Mouse (Mus musculus): ENCODE measurements around the gene Brsk2.

The Brsk2 gene

DNA sequence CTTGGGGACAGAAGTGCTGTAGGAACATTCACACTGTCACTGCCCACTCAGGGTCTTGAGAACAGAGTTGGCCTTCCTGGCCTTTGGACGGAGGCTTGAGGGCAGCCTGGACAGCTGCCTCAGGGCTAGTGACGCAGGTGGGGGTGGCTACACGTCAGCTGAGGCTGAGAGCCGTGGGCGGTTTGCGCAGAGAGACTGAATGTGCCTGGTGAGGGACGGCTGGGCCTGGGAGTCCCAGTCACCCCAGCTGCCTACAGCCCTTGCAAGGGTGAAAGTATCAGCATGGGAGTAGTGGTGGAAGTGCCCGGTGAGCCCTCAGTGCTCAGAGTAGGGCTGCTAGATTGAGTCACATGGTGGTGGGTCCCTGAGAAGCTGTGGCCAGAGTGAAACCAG, 6.6 kb downstream of the Brsk2 start:
- DNase-seq, result no peak

DNA sequence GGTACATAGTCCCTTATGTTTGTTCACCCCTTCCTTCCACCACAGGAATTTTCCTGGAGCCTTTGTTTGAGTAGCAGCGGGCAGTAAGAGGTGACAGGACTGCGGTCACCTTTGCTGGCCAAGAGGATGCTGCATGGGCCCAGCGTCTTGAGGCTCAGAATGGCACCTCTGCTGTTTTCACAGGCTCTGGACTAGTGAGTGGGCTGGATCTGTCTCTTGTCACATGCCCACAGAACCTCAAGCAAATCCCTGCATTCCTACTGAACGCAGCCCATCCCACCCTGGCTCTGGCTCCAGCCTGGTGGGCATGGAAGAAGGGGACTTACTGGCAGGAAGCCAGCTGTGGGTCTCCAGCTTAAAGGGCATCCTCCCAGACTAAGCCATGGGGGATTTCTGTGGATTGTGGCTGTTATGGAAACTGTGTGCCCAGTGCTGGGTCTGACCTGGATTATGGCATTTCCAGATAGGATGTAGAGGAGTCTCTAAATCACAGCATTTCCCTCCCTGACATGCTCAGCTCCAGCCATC, 8.0 kb downstream of the Brsk2 start:
- no peak for DNase-seq

DNA sequence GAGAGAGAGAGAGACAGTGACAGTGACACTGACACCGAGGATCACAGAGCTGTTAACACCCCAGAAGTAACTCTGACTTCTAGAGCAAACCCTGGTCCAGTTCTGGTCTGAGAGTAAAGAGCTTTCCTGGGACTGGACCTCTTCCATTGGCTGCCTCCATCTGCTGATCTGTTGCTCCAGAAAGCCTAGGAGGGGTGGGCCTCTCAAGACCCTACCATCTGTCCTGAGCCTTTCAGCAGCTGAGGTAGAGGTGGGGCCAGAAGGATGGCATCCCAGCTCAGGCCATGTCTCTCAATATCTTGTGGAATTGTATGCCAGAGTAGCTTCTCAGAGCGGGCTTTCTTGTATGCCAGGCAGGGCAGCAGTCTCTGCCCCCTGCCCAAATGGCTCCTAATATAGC, 8.7 kb downstream of the Brsk2 start:
- DNase-seq, result no peak

DNA sequence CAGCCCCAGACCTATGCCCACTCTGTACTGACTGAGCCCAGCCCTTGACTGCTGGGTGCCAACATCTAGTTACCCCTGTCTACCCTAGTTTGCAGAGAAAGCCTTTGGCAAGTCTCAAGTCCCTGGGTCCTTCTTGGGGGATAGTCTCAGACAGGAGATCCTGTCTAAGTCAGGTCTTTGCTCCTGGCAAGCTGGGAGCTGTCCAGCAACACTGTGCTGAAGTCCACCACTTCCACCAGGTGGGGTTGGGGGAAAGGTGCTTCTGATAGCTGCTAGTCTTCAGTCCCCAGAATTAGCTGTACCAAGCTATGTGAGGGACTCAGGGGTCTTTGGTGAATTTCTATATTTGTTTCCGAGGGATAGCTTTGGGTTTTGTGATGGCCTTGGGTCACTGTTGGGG, 9.6 kb downstream of the Brsk2 start:
- no peak for DNase-seq

DNA sequence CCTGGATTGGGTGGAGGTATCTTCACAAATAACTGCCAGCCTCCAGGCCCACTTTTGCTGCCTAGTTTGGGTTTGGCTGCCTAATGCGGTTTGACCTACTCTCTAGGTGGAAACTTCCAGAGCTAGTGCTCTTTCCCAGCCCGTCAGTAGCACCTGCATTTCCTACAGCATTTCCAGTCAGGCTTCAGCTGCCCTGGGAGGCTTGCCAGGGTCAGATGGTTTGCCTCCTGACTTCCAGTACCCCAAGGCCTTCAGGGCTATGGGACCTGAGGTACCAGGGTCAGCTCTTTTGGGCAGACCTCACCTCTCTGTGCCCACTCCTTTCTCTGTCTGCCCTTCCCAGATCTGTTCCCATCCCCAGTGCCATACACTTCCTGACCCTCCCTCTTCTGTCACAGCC, 11.4 kb downstream of the Brsk2 start:
- no peak for DNase-seq

DNA sequence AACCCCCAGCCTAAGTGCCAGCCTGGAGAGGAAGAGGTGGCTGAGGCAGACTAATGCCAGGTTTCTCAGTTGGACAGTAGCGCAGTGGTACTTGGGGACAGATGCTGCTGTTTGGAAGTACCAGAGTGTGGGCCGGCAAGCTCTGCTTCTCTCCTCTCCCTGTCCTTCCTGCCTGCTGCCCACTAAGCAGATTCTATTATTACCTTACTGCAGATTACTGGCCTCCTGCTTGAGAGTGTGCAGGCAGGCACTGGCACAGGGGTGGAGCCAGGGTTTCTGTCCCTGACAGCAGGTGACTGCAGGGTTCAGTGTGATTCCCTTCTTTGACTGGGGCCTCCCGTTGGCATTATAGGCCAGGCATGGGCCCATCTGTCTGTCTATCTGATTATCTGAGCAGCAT, 11.9 kb downstream of the Brsk2 start:
- DNase-seq, result no peak

DNA sequence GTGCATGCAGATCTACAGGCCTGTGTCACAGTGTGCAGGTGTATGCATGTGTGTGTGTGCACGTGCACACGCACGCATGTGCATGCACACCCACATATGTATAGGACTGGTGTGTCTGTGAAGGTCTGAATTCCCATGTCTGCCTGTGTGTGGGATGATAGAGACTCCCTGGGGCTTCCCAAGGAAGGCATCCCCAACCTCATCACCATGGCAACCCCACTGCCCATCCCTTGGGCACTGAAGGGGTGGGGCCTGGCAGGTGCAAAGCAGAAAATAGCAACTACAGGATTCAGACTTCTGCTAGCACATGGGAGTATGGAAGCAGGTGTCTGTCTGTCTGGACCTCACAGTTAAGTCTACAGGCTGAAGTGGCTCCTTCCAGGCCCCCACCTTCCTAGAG, 13.0 kb downstream of the Brsk2 start:
- no peak for DNase-seq

DNA sequence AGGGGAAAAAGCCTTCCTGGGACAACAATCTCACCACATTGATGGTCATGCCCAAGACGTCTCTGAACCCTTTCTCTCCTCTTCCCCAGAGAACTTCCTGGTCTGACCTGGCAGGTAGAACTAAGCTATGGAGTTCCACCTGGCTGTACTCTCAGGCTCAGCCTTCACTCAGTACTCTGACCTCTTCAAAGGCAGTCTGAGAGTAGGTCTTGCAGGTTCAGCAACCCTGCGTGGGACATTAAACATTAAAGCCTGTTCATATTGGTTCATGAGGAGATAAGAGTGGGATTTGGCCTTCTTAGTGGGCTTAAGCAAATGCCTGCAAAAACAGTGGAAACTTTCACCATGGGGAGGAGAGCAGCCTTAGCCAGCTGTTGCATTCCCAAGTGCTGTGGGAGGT, 16.7 kb downstream of the Brsk2 start:
- DNase-seq, result no peak

DNA sequence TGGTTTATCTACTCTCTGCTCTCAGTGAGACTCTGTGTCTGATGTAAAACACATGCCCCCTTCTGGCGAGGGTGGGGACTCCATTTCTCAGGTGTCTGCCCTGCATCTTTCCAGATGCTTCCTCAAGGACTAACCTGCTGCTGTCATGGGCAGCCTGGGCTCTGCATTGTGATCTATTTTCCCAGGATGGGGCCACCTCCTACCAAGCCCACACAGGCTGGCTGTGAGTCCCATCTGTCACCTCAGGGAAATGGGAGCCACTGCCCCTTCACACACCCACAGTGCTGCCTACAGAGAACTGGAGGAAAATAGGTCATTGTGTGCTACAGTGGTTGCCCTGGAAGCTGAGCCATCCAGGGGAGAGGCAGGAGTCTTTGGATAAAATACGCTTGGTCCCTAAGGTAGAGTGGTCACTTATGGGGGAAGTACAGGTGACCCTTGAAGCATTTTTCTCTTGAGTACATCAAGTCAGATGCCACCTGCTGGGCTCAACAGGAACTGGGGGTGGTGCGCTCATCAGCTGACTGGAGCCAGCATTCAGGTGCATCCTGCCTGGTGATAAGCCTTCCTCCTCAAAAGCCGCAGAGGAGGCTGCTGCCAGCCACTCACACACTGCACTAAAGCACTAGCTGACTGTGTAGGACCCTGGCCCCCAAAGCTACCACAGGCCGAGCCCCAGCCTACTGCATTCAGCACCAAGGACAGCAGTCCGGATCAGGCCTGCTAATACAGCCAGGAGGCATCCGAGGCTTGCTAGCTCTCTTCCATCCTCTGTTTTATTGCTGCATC, 23.5 kb downstream of the Brsk2 start:
- DNase-seq, result peak; percentile 48

DNA sequence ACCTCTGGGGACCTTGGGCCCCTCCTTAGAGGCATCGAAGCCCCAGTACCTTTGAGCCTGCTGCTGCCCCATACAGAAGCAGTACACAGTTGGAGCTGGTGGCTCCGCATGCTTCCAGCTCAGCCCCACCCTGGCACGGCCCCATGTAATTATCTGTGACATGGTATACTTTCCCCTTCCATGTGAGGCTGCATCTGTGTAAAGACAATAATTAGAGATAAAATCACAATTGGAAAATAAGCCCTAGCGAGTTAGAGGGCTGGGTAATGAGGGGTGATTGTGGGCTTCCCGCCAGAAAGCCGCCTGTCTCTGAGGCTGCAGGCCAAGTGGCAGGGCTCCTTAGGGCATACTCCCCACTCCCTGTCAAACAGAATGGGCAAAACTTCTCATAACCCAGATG, 28.5 kb downstream of the Brsk2 start:
- DNase-seq, result no peak

DNA sequence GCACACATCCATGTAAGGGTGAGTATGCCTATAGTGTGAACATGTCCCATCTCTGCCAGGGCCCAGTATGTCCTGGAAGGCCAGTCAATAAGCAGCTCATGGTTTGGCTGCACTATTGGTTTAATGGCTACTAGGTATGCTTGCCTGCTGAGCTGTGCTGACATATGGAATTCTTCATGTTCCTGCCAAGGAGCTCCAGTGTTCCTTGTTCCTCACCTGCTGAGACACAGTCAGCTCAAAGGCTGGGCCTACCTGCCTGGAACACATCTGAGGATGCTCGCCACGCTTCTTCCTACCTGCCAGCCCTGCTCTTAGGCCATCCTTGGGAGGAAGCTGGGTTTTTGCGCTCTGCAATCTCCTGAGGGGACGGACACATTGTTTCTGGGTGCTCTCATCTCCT, 29.7 kb downstream of the Brsk2 start:
- DNase-seq, result no peak

DNA sequence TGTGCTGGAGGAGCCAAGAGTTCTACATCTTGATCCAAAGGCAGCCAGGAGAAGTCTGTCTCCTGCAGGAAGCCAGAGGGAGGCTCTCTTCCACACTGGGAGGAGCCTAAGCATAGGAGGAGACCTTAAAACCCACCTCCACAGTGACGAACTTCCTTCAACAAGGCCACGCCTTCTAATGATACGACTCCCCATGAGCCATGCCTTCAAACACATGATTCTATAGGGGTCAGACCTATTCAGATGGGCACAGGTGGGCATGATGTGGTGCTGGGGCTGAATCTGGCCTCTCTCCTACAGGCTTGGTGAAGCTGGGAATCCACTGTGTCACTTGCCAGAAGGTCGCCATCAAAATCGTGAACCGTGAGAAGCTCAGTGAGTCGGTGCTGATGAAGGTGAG, 31.7 kb downstream of the Brsk2 start:
- no peak for DNase-seq

DNA sequence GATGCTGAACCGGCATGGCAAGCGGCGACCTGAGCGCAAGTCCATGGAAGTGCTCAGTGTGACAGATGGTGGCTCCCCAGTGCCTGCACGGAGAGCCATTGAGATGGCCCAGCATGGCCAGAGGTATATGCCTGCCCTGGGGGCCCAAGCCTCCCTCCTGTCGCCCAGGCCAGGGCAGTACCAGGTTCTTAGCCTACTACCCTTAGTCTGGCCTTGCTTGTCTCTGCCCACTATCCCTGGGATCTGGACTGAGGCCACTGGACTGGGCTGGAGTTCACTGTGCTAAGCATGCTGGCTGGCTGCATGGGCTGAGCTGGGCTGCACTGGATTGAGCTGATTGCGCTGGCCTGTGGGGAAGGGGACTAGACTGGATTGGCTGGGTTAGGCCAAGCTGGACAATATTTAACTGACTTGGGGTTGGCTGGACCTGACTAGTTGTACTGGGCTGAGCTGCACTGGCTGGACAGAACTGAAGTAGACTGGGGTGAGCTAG, 38.8 kb downstream of the Brsk2 start:
- DNase-seq, result no peak

DNA sequence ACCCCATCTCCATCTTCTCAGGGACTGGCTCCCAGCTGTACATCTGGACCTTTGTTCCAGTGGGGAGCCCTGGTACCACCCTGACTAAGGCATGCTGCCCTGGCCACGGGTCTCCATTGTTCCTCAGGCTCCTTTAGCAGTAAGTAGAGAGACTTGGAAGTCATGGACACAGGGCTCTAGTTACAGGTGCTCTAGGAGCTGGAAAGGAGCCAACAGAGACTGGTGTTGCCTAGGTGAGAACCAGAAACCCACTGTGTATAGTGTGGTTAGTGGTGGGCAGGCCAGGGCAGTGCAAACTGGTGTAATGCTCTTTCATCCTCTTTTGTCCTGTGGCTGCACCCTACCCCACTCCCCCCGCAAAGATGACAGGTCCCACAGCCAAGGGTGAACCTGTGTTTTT, 41.6 kb downstream of the Brsk2 start:
- DNase-seq, result no peak

DNA sequence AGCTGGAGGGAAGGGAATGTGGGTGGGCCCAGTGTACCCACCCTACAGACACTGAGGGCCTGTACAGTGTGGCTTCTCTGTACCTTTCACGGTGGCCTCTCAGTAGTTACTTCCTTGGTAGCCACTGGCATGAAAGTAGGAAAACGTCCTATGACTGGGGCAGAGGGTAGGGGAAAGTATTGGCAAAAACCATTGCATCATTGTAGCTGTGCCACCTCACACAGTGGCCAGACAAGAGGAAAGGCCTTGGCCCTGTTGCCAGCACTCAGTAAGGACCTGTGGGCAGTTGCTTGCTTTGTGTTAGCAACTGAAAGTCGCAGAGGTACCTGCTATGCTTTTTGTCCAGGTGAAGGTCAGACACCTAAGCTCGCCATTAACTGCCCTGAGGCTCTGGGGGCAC, 44.6 kb downstream of the Brsk2 start:
- DNase-seq, result no peak

DNA sequence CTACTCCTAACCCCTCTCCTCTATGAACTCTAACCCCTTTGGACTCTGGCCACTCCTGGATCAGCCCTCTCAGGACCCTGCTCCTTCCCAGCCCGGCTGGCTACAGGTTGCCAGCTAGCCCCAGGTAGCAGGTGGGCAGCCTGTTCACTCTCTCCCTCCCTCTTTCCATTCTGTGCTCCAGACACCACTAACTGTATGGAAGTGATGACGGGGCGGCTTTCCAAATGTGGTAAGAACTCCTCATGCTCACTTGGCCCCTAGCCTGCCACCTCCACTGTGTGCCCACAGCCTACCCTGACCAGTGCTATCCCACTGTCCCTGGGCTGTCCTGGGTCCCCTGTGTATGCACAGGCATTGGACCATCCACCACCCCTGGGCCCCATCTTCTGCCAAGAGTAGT, 51.1 kb downstream of the Brsk2 start:
- DNase-seq, result no peak

DNA sequence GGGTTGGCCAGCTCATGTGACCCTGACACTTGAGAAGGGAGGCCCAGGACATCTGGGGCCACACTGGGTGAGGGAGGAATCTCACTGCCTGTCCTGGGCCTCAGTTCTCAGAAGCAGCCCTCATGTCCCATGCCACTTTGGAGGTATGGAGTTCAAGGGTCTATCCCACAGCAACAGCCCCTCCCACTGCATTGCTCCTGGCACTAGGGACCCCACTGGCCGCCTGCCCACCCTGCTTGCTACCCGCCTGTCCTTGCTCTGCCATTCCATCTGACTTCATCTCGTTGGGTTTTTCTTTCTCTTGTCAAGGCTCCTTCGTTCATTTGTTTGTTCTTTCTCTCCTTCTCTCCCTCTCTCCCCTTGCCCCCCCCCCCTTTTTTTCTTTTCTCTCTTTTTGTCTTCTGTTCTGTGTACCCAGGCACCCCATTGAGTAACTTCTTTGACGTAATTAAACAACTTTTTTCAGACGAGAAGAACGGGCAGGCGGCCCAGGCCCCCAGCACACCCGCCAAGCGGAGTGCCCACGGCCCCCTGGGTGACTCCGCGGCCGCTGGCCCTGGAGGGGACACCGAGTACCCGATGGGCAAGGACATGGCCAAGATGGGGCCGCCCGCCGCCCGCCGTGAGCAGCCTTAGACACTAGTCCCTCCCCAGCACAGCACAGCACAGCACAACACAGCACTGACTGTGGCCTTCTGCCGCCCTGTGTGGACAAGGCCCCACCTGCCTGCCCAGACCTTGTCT, 52.2 kb downstream of the Brsk2 start:
- peak; percentile 36 for DNase-seq

DNA sequence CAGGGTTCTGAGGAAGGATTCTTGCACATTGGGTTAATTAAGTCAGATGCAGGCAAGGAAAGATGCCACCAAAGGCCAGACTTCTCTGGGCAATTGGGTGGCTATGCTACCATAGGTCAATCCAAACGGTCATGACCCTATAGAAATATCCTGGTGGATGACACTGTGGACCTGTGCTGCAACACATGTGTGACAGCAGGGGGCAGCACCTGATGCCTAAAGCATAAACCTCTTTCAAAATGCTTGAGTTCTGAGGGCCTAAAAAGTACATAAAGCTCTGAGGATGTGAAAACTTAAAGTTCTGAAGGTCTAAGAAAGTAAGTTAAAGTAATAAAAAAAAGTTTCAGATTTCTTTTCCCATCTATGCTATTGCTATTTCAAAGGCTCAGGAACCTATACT, 67.0 kb downstream of the Brsk2 start:
- DNase-seq, result peak; percentile 40

DNA sequence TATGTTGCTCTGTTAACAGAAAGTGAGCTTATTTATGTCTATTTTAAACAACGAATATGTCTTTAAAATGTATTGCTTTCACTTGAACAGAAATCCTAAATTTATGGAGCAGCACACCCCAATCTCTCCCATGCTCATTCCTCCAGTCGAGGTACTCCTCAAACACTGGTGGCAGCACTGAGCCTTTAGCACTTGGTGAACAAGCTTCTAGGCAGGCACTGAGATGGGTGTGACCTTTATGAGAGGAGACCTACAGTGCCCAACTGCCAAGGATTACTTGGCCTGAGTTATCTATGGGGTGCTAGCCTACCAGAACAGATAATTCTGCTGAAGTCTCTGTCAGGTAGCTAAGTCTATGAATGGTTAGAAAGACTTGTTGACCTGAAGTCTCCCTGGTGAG, 70.1 kb downstream of the Brsk2 start:
- no peak for DNase-seq

DNA sequence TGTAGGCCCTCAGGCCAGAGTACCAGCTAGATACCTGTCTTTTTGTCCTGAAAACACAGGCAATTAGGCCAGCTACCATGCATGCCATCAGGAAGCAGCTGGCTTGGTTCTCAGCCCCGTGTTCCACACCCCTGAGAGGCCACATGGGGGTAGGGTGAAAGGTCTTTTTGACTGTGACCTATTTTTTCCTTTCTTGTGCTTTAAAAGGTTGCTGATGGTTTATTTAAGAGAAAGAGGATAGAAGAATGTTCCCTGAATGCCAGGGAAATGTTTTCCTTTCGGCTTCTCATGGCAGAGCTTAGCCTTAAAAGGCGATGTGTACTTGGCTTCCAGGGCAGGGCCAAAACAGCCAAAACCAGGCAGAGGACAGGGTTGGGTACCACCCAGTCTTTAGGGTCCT, 71.3 kb downstream of the Brsk2 start:
- no peak for DNase-seq

DNA sequence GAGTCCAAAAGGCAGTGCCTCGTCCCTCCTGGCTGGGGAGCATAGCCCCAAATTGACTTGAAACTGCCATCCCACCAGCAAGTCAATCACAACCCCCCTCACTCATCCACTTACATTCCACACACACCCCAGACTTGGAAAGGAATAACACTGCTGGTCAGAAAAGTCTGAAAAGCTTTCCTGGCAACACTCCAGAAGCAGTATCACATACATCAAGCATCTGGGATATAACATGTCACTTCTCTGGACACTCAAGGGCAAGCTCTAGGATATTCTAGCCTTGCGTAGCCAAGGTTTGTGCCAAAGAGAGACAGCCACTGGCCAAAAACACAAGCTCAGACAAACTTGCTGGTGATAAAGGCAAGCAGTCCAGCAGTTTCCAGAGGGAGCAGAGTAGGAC, 75.6 kb downstream of the Brsk2 start:
- DNase-seq, result no peak

DNA sequence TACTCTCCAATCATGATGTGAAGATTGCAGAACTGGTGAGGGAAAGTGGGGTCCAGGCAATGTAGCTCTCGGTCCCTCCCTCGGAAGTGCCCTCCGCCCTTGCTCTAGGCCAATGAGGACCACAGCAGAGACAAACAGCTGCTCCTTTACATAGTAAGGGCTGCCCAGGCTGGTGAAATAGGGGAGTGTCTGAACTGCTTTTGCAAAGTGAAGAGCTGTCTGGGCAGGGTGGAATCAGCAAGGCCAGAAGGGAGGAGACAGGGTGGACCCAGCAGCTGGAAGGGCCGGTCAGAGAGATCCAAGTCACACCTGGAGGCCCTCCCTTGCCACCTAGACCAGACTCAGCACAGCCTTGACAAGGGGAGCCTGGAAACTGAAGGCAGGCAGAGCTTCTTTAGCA, 76.4 kb downstream of the Brsk2 start:
- DNase-seq, result no peak

DNA sequence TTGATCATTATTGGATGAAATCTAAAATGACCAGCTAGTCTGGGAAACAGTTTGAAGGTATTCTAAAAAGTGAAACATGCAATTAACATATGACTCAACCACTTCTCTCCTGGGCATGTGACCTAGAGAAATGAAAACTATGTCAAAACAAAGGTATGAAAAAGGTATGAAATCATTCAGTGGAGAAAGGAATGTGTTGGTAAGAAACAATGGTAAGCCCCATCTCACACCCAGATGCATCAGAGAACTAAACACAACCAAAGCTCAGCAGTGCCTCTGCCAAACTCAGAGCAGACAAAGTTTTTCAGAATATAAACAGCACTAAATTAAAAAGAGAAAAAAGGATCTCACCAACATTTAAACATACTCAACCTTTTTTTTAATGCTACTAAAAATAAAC, 80.5 kb downstream of the Brsk2 start:
- no peak for DNase-seq

DNA sequence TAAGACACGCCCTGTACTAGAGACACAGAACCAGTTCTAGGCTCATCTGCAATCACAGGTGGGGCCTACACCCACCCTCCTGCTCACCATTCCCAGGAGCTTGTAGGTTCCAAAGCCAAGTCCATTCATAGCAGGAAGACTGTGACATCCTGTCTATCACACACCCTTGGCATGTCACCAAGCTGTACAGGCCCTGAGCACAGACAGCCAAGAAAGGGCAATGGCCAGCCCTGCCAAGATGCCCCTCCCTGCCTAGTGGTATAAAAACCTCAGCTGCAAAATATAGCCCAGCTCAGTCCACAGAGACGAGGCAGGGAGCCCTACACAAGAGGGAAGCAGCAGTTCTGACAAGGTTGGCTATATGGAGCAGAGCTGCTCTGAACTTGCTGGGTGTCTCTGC, 84.6 kb downstream of the Brsk2 start:
- no peak for DNase-seq

Data from right cerebral cortex, postnatal 14 days (tissue).